In genomic region chr7:99052471-99053241, GRCm38 (mm10) we compare ENCODE assay signal across 18 mouse cellular contexts.
DNase-seq lines count a peak whose midpoint lies in the region; ATAC-seq and TF ChIP-seq lines count a peak whose summit lies in the region.
"Had no signal": no experiment of that assay in that cellular context is flagged by ENCODE, and none has a peak within 500 bp of the region (broad histone marks: within the 10 kb centered on the region; RNA-seq: fewer than 3 reads in every experiment).

No protein-coding gene starts in this region.

- H3K4me3 ChIP-seq in lung, embryonic 14.5 days (ENCODE audit: low read depth, low read length): no peak overlapping the region
- no peak overlapping the region for H3K4me3 ChIP-seq in embryonic facial prominence, embryonic 10.5 days
- H3K4me3 ChIP-seq: embryonic facial prominence, embryonic 12.5 days; erythroblast, embryonic 14.5 days; forebrain, embryonic 13.5 days had no signal

- peak; percentile 87 for ATAC-seq in lung, embryonic 14.5 days (ENCODE audit: insufficient read depth)
- peak; percentile 83 for ATAC-seq in monocyte, adult 5-6 weeks (replicated peaks; ENCODE audit: insufficient number of reproducible peaks, low FRiP score, low TSS enrichment, poor library complexity, severe bottlenecking)
- ATAC-seq: CD4-positive, CD25-positive, alpha-beta regulatory T cell, adult 4 months; forebrain, embryonic 13.5 days had no signal

- H3K27ac ChIP-seq in lung, embryonic 14.5 days (ENCODE audit: low read depth): no peak overlapping the region
- H3K27ac ChIP-seq in embryonic facial prominence, embryonic 10.5 days (replicated peaks): no peak overlapping the region
- H3K27ac ChIP-seq: embryonic facial prominence, embryonic 12.5 days; forebrain, embryonic 13.5 days; liver, embryonic 14.5 days had no signal

- 73% methylated on average over 6 of the region's 6 CpGs for WGBS in lung, embryonic 14.5 days
- 90% methylated on average over 6 of the region's 6 CpGs for WGBS in embryonic facial prominence, embryonic 10.5 days

- no peak for TF ChIP-seq CTCF in lung, embryonic 14.5 days (IDR thresholded peaks at IDR 0.05; ENCODE audit: low read depth)

- H3K4me2 ChIP-seq in lung, embryonic 14.5 days: no peak overlapping the region
- H3K4me2 ChIP-seq: embryonic facial prominence, embryonic 12.5 days; forebrain, embryonic 13.5 days had no signal

- H3K36me3 ChIP-seq in lung, embryonic 14.5 days (ENCODE audit: insufficient read depth): peaks cover 7% of the 10 kb centered on the region; the same call in 1 of the 2 replicates
- H3K36me3 ChIP-seq in embryonic facial prominence, embryonic 10.5 days (replicated peaks): 0 out of 2 replicates have a peak, but pooled peaks cover 4% of the 10 kb centered on the region

- DNase-seq in cerebellum, postnatal 10 days: peak; percentile 21 to 37
- DNase-seq in cerebellum, postnatal 4 days (ENCODE audit: low spot score in 2 of 2): no peak
- DNase-seq in lung, embryonic 14.5 days: peak; percentile 82
- DNase-seq in lung, postnatal 25 days (ENCODE audit: low spot score): no peak
- DNase-seq in lung, postnatal 14 days: peak; percentile 25
- no peak for DNase-seq in right cerebral cortex, postnatal 25 days
- DNase-seq in embryonic facial prominence, embryonic 10.5 days (ENCODE audit: low spot score): no peak
- DNase-seq: adrenal gland, postnatal 36 days; cerebellum, adult 8-10 months; gastrocnemius, postnatal 14 days; kidney, adult 8-10 months; thymus, adult 2 months had no signal

- H3K4me1 ChIP-seq in lung, embryonic 14.5 days (ENCODE audit: insufficient read depth): peaks cover 5% of the 10 kb centered on the region; the same call in 1 of the 2 replicates
- H3K4me1 ChIP-seq in embryonic facial prominence, embryonic 10.5 days: no peaks in the 10 kb centered on the region

- H3K9ac ChIP-seq in lung, embryonic 14.5 days: no peak overlapping the region
- H3K9ac ChIP-seq: embryonic facial prominence, embryonic 12.5 days; forebrain, embryonic 13.5 days; liver, embryonic 14.5 days had no signal

- H3K9me3 ChIP-seq in lung, embryonic 14.5 days (ENCODE audit: low read depth, low read length): 0 out of 2 replicates have a peak, but pooled peaks cover 8% of the 10 kb centered on the region
- H3K9me3 ChIP-seq in embryonic facial prominence, embryonic 10.5 days: no peaks in the 10 kb centered on the region
- H3K9me3 ChIP-seq: embryonic facial prominence, embryonic 12.5 days; forebrain, embryonic 13.5 days had no signal

- H3K27me3 ChIP-seq in lung, embryonic 14.5 days (ENCODE audit: insufficient read depth, low read length): no peaks in the 10 kb centered on the region
- no peaks in the 10 kb centered on the region for H3K27me3 ChIP-seq in embryonic facial prominence, embryonic 10.5 days (replicated peaks; ENCODE audit: low read depth, poor library complexity, severe bottlenecking)
- H3K27me3 ChIP-seq: embryonic facial prominence, embryonic 12.5 days; forebrain, embryonic 13.5 days had no signal

Comparison
In these comparisons a context has a peak if more than half of its experiments do, and no peak if none do; other contexts are left out.
1. DNase-seq: peak in cerebellum, postnatal 10 days (2 of 2), lung, embryonic 14.5 days (single experiment) and lung, postnatal 14 days (single experiment); none in cerebellum, postnatal 4 days (0 of 2), lung, postnatal 25 days (single experiment), right cerebral cortex, postnatal 25 days (single experiment) and embryonic facial prominence, embryonic 10.5 days (single experiment).